Mouse (Mus musculus): ENCODE data around the gene Anapc5.
A peak's percentile ranks its signal among the peaks of the same experiment; 100 is the strongest.

Gene Anapc5

GRCm38 (mm10) chr5:122799379-122800344 lies 21.5 kb downstream of the Anapc5 start:
- DNase-seq (ENCODE audit: low spot score in 2 of 2): no peak

GRCm38 (mm10) chr5:122798557-122799378 lies 22.4 kb downstream of the Anapc5 start:
- DNase-seq (ENCODE audit: low spot score in 2 of 2): peak; percentile 59 to 70

DNA sequence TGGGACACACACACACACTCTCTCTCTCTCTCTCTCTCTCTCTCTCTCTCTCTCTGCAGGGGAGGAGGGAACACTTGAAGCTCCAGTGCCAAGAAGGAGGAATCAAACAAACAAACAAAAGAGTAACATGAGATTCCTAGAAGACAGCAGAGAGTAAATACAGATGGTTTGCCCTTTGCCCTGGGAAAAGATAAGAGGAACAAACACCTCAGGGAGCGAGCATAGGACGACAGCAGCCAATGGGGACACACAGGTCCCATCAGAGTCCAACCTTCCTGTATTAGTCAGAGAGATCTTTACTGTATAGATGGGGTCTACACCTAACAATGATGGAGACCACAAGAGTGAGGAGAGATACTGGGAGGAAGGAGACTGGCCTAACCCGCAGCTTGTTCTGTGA lies 23.3 kb downstream of the Anapc5 start:
- no peak for DNase-seq (ENCODE audit: low spot score in 2 of 2)

DNA sequence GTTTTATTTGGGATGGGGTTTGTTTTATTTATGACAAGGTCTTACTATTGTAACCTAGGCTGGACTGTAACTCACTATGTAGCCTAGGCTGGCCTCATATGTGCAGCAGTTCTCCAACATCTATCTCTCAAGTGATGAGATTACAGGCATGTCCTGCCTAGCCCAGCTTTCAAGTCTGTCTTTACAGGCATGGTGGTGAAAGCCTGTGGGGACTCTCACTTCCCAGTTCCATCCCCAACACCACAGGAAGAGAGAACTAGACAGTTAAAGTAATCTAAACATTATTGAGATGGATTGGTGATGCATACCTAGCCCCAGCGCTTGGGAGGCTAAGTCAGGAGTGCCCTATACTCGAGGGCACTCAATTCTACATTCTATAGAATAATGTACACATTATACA lies 32.4 kb downstream of the Anapc5 start:
- no peak for DNase-seq (ENCODE audit: low spot score in 2 of 2)

DNA sequence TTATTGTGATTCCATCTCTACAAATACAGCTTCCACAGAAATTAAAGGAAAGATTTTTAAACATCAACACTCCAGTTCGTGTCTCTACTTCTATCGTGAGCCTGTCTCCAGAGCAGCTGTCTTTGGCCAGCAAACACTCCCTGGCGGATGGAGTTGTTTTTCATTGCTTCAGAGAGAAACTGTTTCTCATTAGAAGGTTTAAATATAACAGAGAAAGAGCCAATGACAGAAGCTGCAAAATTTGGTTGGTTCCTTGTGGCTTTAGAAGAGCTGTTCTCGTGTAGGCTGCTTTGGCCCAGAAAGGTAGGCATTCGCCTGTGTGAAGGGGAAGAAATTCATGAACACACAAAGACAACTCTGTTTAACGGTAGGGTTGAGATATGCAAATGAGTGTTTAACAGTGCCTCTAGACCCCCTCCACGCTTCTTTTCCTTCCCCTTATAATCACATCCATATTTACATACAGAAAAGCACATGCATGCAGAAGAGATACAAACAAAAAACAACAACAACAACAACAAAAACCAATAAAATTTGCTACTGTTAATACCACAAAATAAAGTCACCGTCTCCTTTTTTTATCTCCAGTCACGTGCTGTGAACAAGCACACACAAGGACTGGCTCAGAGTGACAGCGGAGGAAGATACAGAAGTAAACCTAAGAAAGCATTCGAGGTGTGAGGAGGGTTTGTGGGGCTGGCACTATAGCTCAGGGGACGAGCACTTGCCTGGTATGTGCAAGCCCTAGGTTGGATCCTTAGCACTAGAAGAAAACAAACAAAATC lies 34.9 kb downstream of the Anapc5 start:
- no peak for DNase-seq (ENCODE audit: low spot score in 2 of 2)

GRCm38 (mm10) chr5:122783726-122784406 lies 37.3 kb downstream of the Anapc5 start:
- no peak for DNase-seq (ENCODE audit: low spot score in 2 of 2)

DNA sequence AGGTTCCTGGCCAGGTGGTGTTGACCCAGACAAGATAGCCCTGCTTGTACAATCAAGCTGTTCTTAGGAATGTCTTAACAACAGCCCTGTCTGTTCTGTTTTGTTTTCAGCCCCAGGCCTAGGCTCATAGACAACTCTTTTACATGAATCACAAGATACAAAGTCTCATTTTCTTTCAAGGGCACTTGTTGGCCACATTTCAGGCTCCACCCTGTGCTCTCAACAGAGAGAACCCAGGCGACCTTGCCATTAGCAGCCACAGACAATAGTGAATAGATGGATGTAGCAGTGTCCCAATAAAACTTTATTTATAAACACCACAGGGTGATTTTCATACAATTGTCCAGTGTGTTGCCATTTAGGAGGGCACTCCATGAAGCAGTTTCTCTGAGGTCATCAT lies 39.1 kb downstream of the Anapc5 start:
- no peak for DNase-seq (ENCODE audit: low spot score in 2 of 2)

DNA sequence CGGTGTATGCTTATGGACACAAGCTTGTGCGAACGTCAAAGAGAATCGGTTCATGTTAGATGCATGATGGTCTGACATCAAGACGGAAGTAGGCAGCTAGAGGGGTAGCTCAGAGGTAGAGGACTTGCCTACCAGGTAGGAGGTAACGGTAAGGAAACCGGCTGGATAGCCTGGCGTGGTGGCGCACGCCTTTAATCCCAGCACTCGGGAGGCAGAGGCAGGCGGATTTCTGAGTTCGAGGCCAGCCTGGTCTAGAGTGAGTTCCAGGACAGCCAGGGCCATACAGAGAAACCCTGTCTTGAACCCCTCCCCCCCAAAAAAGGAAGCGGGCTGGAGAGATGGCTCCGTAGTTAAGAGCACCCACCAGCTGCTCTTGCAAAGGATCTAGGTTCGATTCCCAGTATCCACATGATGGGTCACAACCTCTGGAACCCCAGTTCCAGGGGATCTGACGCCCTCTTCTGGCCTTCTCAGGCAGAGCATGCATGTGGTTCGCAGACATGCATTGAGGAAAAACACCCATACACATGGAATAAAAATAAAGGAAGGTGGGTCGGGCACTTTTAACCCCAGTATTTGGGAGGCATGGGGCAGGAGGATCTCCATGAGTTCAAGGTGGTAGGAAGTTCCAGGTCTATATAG lies 40.2 kb downstream of the Anapc5 start:
- DNase-seq (ENCODE audit: low spot score in 2 of 2): no peak

DNA sequence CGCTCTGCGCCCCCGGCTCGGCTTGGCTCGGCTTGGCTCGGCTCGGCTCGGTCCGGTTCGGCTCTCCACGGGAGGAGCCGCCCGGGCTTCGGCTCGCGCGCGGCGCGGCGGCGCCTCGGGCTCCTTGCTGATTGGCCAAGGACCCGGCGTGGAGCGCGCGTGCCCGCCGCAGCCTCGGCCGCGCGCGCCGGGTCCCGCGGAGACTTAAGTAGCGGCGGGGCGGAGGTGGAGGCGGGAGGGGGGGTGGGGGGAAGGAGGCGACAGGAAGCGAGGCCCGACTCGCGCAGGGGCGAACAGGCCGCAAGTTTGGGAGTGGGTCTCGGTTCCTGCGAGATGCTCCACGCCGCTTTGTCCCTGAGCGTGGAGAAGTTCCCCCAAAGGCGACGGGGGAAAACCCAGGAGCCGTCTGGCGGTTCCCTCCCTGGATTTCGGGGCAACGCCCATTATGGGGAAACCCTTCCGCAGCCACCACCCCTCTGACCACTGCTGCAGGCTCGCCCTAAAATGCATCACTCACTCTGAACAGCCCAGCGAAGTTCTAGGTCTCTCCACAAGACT lies 41.8 kb downstream of the Anapc5 start, which contains the start of gene Camkk2:
Camkk2 (minus strand) TSS at position 133 of the 558 bp plus-strand sequence.
- DNase-seq (ENCODE audit: low spot score in 2 of 2): peak; percentile 75 to 82

GRCm38 (mm10) chr5:122778231-122779226 lies 42.6 kb downstream of the Anapc5 start:
- DNase-seq (ENCODE audit: low spot score in 2 of 2): no peak

GRCm38 (mm10) chr5:122777322-122777721 lies 43.8 kb downstream of the Anapc5 start:
- no peak for DNase-seq (ENCODE audit: low spot score in 2 of 2)

DNA sequence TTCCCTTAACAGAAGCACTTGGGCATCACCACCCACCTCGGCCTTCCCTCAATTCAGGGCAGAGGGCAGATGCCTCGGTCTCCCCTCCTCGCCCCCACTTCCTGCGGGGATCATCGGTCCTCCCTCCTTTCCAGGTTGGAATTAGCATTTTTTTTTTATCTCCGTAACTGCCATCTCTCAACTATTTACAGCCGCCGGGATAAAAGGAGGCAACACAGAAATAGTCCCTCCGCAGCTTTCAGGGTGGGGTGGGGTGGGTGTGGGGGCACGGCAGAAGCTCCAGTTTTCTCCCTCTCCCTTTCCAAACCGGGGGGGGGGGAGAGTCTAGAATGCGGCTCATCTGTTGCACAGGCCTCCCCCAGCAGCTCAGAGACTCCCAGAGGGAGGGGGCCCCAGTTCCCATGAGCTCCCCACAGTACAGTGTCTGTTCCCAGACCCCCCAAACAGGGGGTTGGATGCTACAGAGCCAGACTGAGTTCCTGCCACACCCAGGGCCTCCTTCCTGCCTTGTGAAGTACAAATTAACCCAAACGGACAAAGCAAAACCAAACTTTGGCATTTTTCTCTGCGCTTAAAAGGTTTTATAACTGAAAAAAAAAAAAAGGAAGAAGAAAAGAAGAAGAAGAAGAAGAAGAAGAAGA lies 45.4 kb downstream of the Anapc5 start:
- no peak for DNase-seq (ENCODE audit: low spot score in 2 of 2)

- DNase-seq (ENCODE audit: low spot score in 2 of 2): no peak
Observed at GRCm38 (mm10) chr5:122774743-122775611, 46.2 kb downstream of the Anapc5 start.

DNA sequence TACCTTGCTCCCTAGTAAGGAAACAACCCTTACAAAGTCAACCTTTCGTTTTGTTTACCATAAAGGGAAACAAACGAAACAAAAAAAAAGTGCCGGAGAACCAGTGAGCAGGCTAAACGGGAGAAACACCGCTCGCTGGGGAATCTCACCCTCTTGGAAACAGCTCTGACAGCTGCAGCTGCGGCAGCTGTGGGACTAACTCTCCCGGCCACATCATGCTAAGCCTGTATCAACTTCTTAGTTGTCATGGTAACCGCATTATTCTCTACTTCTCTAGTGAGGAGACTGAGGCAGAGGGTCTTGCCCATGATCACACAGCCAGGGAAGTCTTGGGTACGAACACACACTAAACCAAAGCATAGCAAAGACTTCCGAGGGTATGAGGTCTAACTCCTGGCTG lies 47.4 kb downstream of the Anapc5 start:
- DNase-seq (ENCODE audit: low spot score in 2 of 2): no peak

DNA sequence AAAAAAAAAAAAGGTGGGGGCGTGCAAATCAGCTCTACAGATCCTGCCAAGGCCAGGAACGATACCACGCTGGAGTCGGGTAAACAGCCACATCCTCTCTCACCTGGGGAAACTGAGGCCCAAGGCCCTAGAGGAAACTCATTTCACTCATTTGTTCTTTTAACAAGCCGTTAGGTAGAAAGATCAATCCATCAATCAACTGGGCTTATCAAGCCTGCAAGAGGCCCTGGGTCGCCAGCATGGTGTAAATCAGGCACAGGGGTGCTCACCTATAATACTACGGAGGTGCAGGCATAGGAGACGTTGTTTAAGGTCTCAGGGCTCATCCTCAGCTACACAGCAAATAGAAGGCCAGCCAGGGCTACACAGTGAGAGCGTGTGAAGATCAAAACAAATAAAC lies 49.7 kb downstream of the Anapc5 start:
- no peak for DNase-seq (ENCODE audit: low spot score in 2 of 2)

DNA sequence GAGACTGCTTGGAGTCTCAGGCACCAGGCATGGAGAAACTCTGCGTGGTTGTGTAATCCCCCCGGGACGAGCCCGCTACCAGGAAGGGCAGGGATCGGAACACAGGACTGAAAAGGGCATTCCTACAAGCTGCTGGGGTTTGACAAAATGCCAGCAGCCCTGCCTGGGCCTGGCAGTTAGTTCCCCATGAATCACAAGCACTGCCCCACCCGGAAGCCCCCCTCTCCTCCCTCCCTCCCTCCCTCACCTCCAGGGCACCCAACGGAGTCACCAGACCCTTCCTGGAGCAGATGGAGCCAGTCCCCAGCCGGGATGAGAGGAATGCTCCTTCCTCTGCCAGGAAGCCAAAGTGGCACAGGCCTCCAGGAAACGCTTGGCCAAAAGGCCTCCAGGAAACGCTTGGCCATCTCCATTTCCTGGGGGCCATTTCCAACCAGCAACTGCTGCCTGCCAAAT lies 50.3 kb downstream of the Anapc5 start:
- no peak for DNase-seq (ENCODE audit: low spot score in 2 of 2)

- no peak for DNase-seq (ENCODE audit: low spot score in 2 of 2)
Observed at GRCm38 (mm10) chr5:122770304-122770703, 50.8 kb downstream of the Anapc5 start.
